Mouse (Mus musculus) cerebellum, adult 11-12 months (tissue): ENCODE measurements around the gene Zfhx2.

Experiments used
- DNase-seq: peaks from one replicate; pipeline ENCODE4 v3.0.0; 2022

The Zfhx2 gene

DNA sequence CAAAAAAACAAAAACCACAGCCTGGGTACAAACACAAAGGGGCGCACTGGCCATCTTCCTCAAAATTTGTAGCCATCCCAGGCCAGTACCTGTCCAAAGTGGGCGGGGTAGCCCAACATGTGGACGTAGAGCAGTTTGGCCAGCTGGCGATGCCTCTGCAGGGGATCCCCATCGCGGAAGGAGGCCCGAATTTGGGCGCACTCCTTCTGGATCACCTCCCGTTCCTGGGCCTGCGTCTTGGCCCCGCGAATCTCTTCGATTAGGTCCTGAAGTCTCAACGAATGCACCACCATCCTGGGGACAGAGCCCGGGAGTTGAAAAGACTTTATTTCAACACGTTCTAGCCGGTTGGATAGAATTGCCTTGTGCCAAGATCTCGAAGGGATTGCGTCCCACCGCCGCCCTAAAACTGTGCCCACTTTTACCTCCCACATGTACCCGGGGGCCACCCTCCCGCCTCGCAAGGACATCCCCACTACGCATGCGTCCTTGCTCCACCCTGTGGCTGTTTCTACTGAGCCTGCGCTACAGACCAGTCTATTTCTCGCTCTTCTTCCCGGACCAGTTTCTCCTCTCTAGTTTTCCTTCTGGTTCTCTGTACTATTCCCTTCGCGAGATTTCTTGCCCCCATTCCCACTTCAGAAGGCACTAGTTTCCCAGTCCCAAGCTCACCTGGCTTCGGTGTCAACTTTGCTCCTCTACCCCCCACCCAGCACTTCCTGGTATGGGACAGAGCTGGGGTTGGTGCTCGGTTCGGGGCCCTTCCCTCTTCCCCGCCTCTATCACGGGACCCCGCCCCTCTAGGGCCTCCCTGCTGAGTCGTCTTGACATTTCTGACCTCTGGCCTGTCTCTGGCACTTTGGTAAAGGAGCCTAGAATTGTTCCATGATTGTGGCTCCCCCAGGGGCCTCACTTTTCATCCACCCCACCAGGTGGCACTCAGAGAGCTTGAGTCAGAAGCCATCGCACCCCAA, 14.0 kb upstream of the Zfhx2 start, which contains the start of gene Ap1g2:
Gene Ap1g2 (minus strand): TSS at position 758 of the 974 bp plus-strand sequence.
- DNase-seq = peak; percentile 88

DNA sequence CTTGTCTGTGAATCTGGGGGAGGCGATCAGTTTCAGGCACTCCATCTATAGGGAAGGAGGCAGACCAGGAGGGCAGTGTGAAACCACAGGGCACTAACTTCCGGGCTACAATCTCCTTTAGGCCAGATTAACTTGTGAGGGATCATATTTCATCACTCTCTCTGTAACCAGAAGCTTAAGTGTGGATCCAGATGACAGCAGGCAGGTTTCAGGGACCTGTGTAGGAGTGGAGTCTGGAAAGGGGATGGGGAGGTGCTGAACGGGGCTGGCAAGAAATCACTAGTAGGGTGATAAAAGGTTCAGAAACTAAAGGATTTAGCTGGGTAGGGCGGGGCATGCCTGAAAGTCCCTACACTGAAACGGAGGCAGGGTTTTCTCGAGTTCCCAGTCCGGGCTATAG, 13.3 kb upstream of the Zfhx2 start:
- DNase-seq = no peak

DNA sequence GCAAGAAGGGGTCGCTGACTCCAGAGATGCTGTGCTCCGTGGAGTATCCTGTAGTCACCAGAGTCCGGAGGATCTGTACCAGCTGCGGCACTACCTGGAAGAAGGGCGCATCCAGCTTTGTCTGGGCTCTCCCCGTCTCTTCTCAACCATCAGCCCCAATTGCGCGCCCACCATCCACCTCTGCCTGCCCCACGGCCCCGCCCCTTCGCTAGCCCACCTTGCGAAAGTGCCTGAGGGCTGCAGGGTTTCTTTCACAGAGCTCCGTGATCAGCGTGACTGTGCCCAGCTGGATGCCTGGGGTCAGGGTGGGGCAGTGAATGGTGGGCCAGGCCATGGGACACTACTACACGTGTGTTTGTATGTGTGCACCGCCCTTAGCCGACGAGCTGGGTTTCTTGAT, 12.2 kb upstream of the Zfhx2 start:
- DNase-seq = no peak

DNA sequence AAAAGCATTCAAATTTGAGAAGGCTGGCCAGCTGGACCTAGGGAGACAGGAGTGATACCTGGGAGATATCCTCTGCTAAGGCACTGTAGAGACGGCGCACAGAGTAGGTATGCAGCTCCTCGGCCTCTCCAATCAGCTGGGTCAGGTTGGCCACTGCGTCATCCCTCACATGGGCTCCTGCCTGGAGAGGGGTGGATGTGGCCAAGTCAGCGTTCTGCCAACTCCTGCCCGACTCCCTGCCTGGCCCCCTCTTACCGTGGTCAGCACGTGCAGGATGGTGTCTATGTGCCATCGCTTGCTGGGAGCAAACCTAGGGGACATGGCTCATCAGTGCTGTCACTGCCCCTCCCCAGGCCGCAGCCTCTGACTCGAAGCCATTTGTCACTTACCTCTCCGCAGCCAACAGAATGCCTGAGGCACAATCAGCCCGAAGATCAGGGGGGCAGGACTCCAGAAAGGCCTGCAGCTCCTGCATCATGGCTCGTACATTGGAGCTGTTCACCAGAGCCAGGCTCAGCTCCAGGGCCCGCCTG, 10.2 kb upstream of the Zfhx2 start:
- DNase-seq = peak; percentile 69

DNA sequence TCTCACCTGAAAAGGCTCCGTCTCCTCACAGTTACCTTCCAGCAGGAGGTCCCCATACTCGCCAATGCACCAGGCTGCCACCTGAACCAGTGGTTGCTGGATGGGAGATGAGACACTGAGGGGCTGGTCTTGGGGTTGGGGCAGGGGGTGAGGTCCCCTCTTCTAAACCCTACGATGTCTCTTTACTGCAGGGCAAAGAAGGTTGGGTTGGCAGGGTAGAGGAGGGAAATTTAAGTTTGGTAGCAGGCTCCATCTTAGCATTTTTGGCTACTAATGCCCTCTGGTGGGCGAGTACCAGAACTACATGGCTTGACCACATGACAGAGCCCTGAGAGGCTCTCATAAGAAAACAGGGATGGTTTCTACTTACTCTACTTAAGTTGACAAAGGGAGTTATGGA, 9.5 kb upstream of the Zfhx2 start:
- peak; percentile 73 for DNase-seq

DNA sequence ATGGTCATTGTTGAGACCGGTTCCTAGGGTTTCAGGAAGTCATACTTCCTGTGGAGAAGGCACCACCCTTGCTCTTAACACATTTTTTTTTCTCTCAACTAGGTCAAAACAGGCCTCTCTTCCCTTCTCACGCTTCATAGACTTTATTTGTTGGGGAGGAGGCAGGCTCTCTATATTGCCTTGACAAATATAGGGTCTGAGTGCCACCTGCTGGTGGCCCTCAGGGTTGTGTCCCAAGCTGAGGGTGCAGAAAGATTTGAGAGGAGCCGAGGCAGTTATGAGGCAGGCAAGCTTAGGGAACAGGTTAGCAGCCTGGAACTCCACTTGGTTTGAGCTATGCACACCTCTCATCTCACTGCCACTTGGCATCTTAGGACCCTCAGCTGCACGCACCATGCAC, 5.9 kb upstream of the Zfhx2 start:
- DNase-seq = peak; percentile 48

DNA sequence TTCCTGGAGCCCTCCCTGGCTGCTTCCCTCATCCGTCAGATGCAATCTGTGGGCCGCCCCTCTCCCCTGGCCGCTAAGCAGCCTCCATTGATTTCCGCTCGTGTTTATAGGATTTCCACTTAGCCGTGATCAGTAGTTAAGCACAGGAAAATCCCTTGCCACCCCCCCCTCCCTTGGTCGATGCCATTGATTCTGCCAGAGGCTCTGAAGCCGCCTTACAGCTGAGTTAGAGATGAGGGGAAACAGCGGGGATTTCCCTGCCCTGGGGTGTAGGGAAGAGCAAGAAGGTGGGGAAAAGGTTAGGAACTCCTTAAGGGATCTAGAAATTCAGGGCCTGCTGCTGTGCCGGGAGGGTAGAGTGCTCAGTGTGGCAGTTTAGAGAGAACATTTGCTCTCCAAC, 5.5 kb upstream of the Zfhx2 start:
- DNase-seq = no peak

DNA sequence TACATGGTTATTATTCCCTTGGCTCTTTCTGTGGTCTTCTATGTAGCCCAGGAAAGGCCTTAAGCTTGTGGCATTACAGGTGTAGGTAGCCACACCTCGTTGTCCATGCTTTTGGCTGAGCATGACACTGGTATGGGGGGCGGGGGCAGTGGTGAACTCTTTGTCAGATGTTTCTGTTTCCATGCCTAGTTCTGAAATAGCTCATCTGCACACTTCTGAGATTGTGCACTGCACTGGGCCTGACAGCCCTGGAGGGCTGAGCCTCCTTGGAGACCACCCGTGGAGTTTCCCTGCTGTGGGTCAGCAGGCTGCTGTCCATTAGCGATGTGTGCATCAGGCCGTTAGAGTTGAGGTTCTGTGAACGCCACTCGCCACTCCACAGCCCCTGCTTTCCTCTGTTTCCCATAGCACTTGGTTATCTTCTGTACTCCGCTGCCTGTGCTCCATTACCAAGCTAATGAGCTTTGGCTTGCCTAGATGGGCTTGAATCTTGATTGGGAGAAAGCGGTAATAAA, 4.5 kb upstream of the Zfhx2 start:
- DNase-seq = peak; percentile 43

DNA sequence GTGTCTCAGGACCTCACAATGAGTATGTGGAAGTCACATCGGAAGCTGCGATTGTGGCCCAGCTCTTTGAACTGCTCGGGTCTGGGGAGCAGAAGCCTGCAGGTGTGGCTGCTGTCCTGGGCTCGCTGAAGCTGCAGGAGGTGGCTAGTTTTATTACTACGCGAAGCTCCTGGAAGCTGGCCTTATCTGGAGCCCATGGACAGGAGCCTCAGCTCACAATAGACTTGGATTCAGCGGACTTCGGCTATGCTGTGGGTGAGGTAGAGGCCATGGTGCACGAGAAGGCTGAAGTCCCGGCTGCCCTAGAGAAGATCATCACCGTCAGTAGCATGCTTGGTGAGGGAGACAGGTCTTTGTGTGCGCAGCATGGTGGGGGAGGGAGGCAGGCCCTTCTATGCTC, 3.5 kb upstream of the Zfhx2 start:
- no peak for DNase-seq

DNA sequence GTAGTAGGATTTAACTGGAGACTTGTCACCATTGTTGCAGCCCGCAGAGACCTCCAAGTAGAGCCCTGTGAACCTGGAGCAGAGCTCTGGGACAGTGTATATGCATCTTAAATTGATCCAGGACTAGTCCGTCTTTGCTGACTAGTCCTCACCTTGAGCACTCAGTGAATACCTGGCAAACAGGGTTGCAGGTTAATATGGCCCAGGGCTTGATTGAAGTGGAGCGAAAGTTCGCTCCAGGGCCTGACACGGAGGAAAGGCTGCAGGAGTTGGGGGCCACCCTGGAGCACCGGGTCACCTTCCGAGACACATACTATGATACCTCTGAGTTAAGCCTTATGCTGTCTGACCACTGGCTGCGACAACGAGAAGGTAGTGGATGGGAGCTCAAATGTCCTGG, 3.1 kb upstream of the Zfhx2 start:
- DNase-seq = no peak

DNA sequence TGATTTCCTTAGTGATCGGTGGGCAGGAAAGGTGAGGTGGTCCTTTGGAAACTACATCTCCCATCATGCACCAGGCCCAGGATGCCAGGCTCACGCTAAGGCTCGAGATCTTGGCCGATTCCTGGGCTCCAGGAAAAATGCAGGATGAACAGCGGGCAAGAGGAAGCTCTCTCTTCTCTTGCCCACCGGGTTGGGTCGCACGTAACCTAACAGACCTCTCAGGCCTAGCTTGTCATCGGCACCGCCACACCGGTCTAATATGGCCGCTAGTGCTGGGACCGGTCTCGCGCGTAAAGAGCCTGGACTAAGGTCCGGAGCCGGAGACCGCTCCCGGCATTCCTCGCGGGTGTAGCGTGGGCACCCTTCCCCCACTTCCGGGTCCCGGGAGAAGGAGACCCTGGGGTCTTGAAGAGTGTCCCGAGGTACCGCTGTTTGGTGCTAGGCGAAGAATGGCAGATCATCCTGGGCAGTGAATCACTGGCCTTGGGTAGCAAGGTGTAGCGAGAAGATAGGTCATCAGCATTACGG, 2.6 kb upstream of the Zfhx2 start, which contains the start of gene Thtpa:
Gene Thtpa (plus strand): TSS at position 81 of the 528 bp plus-strand sequence.
- peak; percentile 82 for DNase-seq

DNA sequence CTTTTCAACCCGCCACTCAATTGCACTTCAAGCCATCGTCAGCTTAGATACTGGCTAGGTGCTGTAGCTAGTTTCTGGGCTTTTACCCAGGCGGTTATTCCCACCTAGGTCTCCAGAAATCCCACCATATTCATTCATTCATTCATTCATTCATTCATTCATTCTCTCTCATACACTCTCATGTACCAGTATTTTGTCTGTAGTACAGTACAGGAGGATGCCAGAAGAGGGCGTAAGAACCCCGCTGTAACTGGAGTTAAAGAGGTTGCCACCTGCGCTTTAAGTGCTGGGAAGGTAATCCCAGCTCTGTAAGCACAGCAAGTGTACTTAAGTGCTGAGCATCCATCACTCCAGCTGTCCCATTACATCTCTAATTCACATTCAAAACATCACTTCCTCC, 1.8 kb upstream of the Zfhx2 start:
- no peak for DNase-seq

DNA sequence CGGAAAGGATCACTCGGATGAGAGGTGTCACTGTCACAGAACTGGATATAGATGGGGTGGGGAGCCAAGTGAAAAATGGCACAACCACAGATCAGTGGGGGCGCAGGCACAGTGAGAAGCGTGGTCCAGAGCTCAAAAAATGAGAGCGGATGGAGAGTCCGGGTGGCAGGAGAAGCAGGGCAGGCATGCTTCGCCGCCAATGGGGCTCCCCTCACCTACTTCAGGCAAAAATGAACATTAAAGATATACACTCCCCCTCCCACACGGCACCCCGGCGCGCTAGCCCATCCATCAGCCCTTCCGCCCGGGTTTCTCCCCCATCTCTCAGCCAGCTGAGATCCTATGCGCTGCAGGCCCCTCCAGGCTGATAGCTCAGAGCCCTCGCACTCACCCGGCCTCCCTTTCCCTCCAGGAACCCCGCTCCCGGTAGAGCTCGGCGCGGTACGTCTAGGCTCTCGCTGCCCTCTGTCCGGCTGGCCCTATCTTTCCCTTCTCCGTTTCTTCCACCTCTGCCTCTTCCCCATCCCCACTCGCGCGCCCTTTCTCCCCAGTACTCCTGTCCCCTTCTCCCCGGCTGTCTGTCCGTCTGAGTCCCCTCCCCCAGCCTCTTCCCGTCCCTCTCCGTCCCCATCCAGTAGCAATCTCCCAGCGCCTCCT, 787 bp downstream of the Zfhx2 start:
- DNase-seq = peak; percentile 68

DNA sequence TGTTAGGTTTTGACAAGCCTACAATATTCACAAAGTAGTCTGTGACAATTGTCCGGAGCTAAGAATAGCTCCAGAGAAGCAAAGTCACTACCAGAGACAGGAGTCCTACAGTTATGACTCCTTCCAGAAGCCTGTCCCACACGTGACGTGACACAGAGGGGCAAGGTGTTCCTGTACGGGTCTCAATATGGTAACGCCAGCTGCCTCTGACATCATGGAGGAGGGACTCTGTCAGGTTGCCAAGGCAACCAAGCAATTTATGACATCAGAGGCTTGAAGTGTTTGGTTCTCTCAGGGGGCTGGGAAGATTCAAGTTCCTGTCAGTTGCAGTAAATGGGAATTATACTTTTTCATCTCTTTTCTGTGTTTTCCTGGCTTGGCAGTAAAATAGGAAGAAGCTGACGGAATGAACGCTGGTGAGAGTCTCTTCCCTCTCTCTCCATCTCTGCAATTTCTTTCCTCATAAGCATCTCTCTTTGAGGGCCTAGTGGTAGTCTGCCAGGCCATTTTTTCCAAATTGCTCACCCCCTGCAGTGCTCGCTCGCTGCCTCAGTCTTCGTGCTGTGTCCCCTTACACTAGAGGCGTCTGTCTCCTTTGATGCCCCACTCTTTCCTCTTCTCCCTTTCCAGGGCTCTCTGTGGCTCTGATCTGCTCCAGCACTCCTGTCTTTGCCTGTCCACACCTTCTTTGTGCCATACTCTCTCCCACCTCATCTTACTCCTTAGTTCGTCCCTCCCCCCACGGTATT, 2.8 kb downstream of the Zfhx2 start:
- peak; percentile 69 for DNase-seq

DNA sequence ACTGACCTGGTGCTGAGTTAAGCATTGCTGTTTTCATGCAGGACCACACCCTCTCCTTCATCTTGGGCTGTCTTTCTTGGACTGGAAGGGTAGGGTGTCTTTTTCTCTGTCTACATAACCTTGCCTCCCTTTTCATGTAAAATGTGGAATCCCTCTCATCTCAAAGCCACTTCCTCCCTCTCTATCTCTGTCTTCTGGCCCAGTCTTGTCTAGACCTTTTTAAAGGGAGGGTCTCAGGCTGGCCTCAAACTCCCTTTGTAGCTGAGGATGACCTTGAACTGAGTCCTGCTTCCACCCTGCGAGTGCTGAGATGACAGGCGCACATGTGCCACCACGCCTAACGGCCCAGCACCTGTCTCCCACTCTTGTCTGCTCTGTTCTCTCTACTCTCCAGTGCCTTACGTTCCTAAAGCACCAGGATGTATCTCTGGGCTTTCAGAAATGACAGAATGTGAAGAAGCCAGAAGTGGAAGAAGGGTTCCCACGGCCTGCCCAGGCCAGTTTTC, 6.1 kb downstream of the Zfhx2 start:
- no peak for DNase-seq

DNA sequence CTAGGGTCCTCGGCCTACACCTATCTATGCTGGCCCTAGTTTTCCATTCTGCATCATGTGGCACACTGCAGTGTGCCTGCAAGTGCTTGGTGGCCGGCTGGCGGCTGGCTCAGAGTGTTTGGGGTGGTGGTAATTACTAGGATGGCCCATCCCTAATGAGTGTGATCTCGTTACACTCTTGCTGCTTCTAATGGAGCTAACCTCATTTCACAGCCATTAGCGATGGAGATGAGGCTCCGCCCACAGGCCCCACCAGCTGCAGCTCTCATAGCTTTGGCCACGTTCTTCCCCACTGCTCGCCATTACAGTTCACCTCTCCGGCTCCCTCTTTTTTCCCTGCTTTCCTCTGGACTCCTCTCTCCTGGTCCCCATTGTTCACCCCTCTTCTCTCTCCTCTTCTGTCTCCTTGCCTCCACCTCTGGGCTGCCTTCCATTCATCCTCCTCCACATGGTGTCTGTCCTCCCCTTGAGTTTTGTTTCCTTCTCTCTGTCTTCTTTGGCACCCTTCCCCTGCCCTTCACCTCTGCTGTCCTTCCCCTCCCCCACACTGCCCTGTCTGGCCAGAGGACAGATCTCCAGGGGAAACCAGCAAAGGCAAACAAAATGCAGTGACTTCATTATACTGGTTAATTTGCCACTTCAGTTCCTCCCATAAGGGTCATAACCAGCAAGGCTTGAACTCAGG, 6.7 kb downstream of the Zfhx2 start:
- peak; percentile 44 for DNase-seq

DNA sequence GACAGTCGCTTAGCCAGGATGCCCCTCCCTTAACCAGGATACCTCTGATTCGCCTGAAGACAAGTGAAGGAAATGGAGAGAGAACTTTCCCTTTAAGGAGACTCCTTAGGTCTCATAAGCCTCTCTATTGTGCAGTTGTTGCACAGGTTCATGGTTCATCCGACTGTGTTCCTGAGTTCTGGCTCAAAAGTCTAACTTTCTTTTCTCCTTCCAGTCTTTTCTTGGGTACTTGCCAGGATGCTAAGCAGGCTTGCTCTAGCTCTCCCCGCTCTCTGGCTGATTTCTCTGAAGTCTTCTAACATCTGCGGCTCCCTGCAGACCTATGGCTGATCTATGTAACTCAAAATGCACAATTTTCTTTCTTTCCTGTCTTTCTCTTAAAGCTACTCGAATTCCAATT, 8.6 kb downstream of the Zfhx2 start:
- no peak for DNase-seq

DNA sequence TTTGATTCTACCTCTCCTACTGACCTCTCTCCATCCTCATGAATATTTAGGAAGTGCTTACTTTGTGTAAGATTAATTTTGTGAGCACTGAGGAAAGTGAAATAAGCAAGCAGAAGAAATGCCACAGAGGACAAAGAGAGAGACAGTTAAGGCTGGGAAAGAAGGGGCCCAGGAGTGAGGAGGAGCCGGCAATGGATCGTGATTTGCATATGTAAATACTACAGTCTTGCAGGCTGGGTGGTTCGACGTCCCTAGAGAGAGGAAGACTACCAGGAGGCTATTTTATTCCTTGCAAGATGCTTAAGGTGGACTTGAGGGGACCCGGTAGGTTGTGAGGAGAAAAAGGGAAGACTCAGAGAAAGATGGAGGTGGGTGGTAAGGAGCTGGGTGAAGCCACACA, 11.0 kb downstream of the Zfhx2 start:
- DNase-seq = no peak

DNA sequence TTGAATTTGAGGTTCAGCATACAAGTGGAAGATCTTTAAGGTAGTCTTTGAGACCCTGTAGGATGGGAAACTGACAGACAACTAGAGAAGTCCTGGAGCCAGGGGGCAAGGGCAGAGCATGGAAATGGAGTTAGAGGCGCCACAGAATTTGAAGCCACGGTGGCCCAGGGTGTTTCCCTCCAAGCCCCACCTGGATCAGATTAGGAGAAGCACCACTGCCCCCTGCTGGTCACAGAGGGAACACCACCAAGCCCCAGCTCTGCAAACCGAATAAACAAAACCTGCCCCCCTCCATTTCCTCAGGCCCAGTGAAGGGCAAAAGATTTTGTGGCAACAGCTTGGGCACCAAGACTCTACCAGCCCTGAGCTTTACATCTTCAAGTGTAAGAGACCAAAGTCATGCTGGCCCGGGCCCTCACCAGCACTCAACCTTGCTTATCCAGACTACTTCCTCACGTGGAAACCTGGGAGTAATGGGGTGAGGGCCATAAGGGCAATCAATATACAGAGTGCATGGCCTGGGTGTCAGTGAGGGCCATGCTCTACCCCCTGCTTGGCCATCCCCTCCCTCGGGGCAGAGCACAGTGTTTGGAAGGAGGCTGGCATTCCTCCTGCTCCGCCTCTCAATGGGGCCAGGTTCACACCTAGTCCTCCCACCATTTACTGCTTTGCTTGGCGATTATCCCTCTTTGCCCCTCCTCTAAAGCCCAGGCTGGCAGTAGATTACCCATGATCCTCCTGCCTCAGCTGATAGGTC, 12.7 kb downstream of the Zfhx2 start:
- peak; percentile 77 for DNase-seq

DNA sequence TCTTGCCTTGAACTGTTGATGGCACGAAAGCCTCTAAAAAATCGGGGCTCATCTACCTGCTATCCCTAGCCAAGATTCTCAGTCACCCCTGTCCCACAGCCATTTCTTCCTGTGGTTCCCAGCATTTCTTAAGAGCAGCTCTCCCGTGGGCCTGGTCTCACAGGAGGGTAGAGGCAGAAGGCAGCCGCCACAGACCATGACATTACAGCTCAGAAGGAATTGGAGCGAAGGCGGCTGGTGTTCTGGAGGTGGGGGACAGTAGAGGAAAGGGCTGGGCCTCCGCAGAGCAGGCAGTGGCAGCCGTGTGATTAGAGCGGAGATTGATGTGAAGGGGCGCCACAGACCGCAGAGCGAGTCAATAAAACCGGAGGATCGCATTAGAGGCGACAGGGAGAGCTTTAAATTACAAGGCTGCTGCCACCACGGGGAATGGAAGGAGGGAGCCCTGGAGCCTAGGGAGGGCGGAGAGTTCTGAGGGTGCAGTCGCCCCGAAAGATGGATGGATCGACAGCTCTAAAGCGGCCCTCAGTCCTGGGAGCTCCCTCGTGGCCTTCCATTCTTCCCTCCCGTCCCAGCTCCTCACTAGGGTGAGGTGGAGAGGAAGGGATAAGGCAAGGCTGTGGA, 13.6 kb downstream of the Zfhx2 start:
- no peak for DNase-seq
